Mouse (Mus musculus): ENCODE measurements around the gene Pmel. TPM values are rescaled to one million over a fixed set of nuclear protein-coding genes. Genes with fewer than 3 reads are reported as not detected.

The Pmel gene
- 0.48 and 0.61 TPM in 2 replicates for polyA plus RNA-seq (2015; fragmentation: Nextera tagmentation; extraction: Ambion mirVana)

GRCm38 (mm10) chr10:128703895-128704294 lies at the start of gene Pmel:
TSS of gene Pmel (plus strand) at chr10:128704195.

GRCm38 (mm10) chr10:128673763-128674468 lies 30.1 kb upstream of the Pmel start, which contains the start of gene Suox:
TSS of gene Suox (minus strand) at chr10:128674073.

GRCm38 (mm10) chr10:128695992-128696807 lies 7.8 kb upstream of the Pmel start, which contains the start of gene Rab5b:
TSS of gene Rab5b (minus strand) at chr10:128696264.

GRCm38 (mm10) chr10:128704491-128705316 lies 709 bp downstream of the Pmel start, which contains the start of gene Cdk2:
TSS of gene Cdk2 (minus strand) at chr10:128705031.

GRCm38 (mm10) chr10:128744680-128745601 lies 40.9 kb downstream of the Pmel start, which contains the start of gene Dgka:
TSS of gene Dgka (minus strand) at chr10:128744855.

GRCm38 (mm10) chr10:128747646-128748251 lies 43.8 kb downstream of the Pmel start, which contains the start of gene Pym1:
TSS of gene Pym1 (plus strand) at chr10:128747889.

Other genes with a start within 250 kb of the Pmel start
- 22.0 and 26.1 TPM in 2 replicates for gene Smarcc2, start 244.9 kb upstream of the Pmel start, polyA plus RNA-seq (2015; fragmentation: Nextera tagmentation; extraction: Ambion mirVana)
- 807 and 844 TPM in 2 replicates for gene Myl6, start 210.1 kb upstream of the Pmel start, polyA plus RNA-seq (2015; fragmentation: Nextera tagmentation; extraction: Ambion mirVana)
- 3.4 and 3.7 TPM in 2 replicates for gene Myl6b, start 205.5 kb upstream of the Pmel start, polyA plus RNA-seq (2015; fragmentation: Nextera tagmentation; extraction: Ambion mirVana)
- gene Esyt1, start 178.3 kb upstream of the Pmel start, polyA plus RNA-seq (2015; fragmentation: Nextera tagmentation; extraction: Ambion mirVana): 19.0 and 22.8 TPM in 2 replicates
- gene Zc3h10, start 156.4 kb upstream of the Pmel start, polyA plus RNA-seq (2015; fragmentation: Nextera tagmentation; extraction: Ambion mirVana): 6.2 and 7.0 TPM in 2 replicates
- gene Rpl41, start 154.9 kb upstream of the Pmel start, polyA plus RNA-seq (2015; fragmentation: Nextera tagmentation; extraction: Ambion mirVana): 3,867 and 4,026 TPM in 2 replicates
- gene Pa2g4, start 138.2 kb upstream of the Pmel start, polyA plus RNA-seq (2015; fragmentation: Nextera tagmentation; extraction: Ambion mirVana): 154 and 167 TPM in 2 replicates
- gene Erbb3, start 114.5 kb upstream of the Pmel start, polyA plus RNA-seq (2015; fragmentation: Nextera tagmentation; extraction: Ambion mirVana): 0.41 and 0.51 TPM in 2 replicates
- 871 and 883 TPM in 2 replicates for gene Rps26, start 77.4 kb upstream of the Pmel start, polyA plus RNA-seq (2015; fragmentation: Nextera tagmentation; extraction: Ambion mirVana)
- gene Ikzf4, start 58.2 kb upstream of the Pmel start, polyA plus RNA-seq (2015; fragmentation: Nextera tagmentation; extraction: Ambion mirVana): 0.34 and 0.95 TPM in 2 replicates
- gene Suox, start 30.1 kb upstream of the Pmel start, polyA plus RNA-seq (2015; fragmentation: Nextera tagmentation; extraction: Ambion mirVana): 2.7 and 3.1 TPM in 2 replicates
- gene Rab5b, start 7.9 kb upstream of the Pmel start, polyA plus RNA-seq (2015; fragmentation: Nextera tagmentation; extraction: Ambion mirVana): 28.3 and 31.8 TPM in 2 replicates
- gene Cdk2, start 836 bp downstream of the Pmel start, polyA plus RNA-seq (2015; fragmentation: Nextera tagmentation; extraction: Ambion mirVana): 69.6 and 73.1 TPM in 2 replicates
- gene Dgka, start 40.7 kb downstream of the Pmel start, polyA plus RNA-seq (2015; fragmentation: Nextera tagmentation; extraction: Ambion mirVana): 3.3 and 5.3 TPM in 2 replicates
- gene Pym1, start 43.7 kb downstream of the Pmel start, polyA plus RNA-seq (2015; fragmentation: Nextera tagmentation; extraction: Ambion mirVana): 23.9 and 26.6 TPM in 2 replicates
- 0.67 and 1.2 TPM in 2 replicates for gene Mmp19, start 86.7 kb downstream of the Pmel start, polyA plus RNA-seq (2015; fragmentation: Nextera tagmentation; extraction: Ambion mirVana)
- gene Dnajc14, start 99.9 kb downstream of the Pmel start, polyA plus RNA-seq (2015; fragmentation: Nextera tagmentation; extraction: Ambion mirVana): 21.1 and 26.6 TPM in 2 replicates
- gene Tmem198b, start 100.2 kb downstream of the Pmel start, polyA plus RNA-seq (2015; fragmentation: Nextera tagmentation; extraction: Ambion mirVana): 3.9 and 6.1 TPM in 2 replicates
- 118 and 139 TPM in 2 replicates for gene Sarnp, start 113.1 kb downstream of the Pmel start, polyA plus RNA-seq (2015; fragmentation: Nextera tagmentation; extraction: Ambion mirVana)
- gene Ormdl2, start 117.5 kb downstream of the Pmel start, polyA plus RNA-seq (2015; fragmentation: Nextera tagmentation; extraction: Ambion mirVana): 68.8 and 73.7 TPM in 2 replicates
- 0.82 and 1.2 TPM in 2 replicates for gene Gdf11, start 187.5 kb downstream of the Pmel start, polyA plus RNA-seq (2015; fragmentation: Nextera tagmentation; extraction: Ambion mirVana)
- gene Cd63, start 196.8 kb downstream of the Pmel start, polyA plus RNA-seq (2015; fragmentation: Nextera tagmentation; extraction: Ambion mirVana): 240 and 284 TPM in 2 replicates
- gene Rdh5, start 218.7 kb downstream of the Pmel start, polyA plus RNA-seq (2015; fragmentation: Nextera tagmentation; extraction: Ambion mirVana): 4.8 and 5.9 TPM in 2 replicates
- 116 and 145 TPM in 2 replicates for gene Bloc1s1, start 219.8 kb downstream of the Pmel start, polyA plus RNA-seq (2015; fragmentation: Nextera tagmentation; extraction: Ambion mirVana)
- gene Itga7, start 229.6 kb downstream of the Pmel start, polyA plus RNA-seq (2015; fragmentation: Nextera tagmentation; extraction: Ambion mirVana): 2.5 and 3.2 TPM in 2 replicates